Mouse (Mus musculus) thymus, postnatal 0 days (tissue): ENCODE measurements around the gene Otulin. TPM values are rescaled to one million over a fixed set of nuclear protein-coding genes. Genes with fewer than 3 reads are reported as not detected.

Experiments
- DNase-seq: peaks from one replicate; pipeline ENCODE4 v3.0.0-alpha.2; 2015; ENCODE audit warnings: low spot score
- polyA plus RNA-seq: library from polyadenylated mRNA; unstranded; fragments of >200 nt; fragmentation: Nextera tagmentation; extraction: Ambion mirVana; gene quantifications from 2 replicates; pipeline ENCODE4 v1.2.1, GENCODE M21; 2015

The Otulin gene
- polyA plus RNA-seq, 1 experiment from 2014 or later = 53.0 TPM

- DNase-seq = no peak
Measured at GRCm38 (mm10) chr15:27551117-27552114, 79.1 kb downstream of the Otulin start.

- DNase-seq = no peak
Measured at GRCm38 (mm10) chr15:27550358-27550992, 80.0 kb downstream of the Otulin start.

- no peak for DNase-seq
Measured at GRCm38 (mm10) chr15:27549878-27550277, 80.6 kb downstream of the Otulin start.

- DNase-seq = no peak
Measured at GRCm38 (mm10) chr15:27549071-27549470, 81.4 kb downstream of the Otulin start.

- no peak for DNase-seq
Measured at GRCm38 (mm10) chr15:27548110-27548509, 82.4 kb downstream of the Otulin start.

DNA sequence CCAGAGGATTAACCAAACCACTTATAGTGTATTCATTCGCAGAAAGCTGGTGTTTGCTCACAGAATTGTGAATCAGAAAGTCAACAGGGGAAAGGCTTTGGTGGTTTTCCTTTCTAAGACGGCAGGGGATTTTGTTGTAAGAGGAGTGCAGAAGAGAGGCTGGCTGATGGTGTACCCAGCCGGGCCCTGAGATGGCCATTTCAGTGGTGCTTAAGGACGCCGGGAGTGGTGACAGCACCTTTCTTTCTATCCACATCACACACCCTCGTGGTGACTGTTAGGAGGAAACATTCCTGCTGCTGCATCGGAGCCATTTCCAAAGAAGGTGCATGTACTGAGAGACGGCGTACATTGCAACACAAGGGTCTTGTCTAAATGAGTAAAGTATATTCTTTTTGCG lies 85.3 kb downstream of the Otulin start:
- DNase-seq = no peak

- no peak for DNase-seq
Measured at GRCm38 (mm10) chr15:27539745-27540144, 90.7 kb downstream of the Otulin start.

- no peak for DNase-seq
Measured at GRCm38 (mm10) chr15:27537519-27538223, 92.8 kb downstream of the Otulin start.

GRCm38 (mm10) chr15:27536771-27537170 lies 93.7 kb downstream of the Otulin start:
- no peak for DNase-seq

- DNase-seq = no peak
Measured at GRCm38 (mm10) chr15:27536186-27536585, 94.3 kb downstream of the Otulin start.

DNA sequence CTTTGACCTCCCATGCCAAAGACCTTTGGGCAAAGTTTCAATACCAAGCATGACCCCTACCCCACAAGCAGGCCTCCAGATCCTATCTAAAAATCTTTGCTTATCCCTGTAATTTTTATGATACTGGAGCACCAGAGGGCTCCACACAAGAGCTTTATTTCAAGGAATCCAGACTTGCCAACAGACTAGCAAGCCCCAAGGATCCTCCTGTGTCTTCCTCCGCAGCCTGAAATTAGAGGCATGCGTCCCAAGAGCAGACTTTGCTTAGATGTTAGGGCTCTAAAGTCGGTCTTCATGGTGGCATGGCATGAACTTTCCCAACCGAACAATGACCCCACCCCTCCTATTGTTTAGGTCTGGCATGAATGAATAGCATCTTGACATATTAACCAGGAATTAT lies 94.8 kb downstream of the Otulin start:
- no peak for DNase-seq

DNA sequence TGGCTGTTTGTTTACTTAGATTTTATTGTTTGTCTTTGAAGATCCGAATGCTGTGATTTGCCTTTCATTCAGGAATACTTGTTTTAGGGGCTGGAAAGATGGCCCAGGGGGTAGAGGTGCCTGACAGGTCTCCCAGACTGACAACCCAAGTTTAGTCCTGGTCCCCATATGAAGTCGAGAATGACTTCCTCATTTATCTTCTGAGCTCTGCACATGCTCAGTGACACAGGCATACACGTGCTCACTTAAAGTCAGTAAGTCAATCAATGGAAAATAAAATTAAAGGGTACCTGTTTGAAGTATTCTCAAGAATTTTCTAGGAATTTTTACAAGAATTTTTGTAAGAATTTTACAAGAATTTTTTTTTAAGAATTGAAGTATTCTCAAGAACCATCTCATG lies 97.5 kb downstream of the Otulin start:
- DNase-seq = no peak

DNA sequence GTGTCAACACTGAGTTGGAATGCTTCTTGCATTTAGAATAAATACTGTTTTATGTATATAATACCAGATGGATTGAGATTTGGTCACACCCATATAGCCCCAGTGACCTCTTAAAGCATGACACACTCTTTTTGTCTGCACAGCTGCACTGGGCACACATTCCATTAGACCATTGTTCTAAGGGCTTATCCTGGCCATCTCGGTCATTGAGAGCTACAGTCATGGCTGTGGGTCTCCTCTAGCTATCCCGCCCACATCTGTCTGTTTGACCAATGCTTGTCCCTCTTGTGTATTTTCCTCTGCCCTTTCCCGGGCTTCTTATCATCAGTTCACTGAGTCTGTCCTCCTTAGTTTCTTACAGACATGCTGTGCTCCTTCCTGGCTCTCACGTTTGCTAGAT lies 100.5 kb downstream of the Otulin start:
- no peak for DNase-seq

GRCm38 (mm10) chr15:27528896-27529295 lies 101.6 kb downstream of the Otulin start:
- DNase-seq = no peak

DNA sequence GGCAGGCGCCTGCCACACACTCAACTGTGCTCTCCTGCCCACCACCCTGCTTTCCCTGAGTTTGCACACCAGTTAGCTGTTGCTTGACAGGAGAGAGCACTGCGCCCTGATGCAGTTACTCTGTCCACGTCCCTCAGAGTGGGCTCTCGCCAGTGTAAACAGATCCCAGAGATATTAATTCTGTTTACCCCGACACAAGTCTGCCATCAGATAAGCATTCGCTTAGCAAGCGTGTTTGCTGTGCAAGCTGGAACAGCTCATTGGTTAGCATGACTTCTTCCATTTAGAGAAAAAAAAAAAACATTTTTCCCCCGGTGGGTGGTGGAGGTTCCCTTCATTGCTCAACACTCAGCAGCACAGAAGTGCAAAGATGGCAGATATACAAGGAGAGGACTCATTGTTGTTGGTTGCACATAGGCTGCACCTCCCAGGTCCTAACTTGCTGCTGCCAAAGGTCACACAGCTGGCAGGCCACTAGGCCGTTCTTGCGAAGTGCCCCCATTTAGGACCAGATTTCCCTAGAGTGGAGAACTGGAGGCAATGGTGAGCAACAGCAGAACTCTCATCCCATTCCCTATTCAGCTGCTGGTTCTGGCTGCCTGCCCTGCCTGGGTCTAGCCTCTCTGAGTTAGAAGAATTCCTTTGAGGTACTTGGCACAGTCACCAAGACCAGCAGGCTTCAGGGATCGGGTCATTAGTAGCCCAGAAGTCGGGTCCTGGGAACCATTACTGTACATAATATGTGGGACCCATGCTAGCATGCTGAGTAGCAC lies 105.1 kb downstream of the Otulin start:
- DNase-seq = no peak

DNA sequence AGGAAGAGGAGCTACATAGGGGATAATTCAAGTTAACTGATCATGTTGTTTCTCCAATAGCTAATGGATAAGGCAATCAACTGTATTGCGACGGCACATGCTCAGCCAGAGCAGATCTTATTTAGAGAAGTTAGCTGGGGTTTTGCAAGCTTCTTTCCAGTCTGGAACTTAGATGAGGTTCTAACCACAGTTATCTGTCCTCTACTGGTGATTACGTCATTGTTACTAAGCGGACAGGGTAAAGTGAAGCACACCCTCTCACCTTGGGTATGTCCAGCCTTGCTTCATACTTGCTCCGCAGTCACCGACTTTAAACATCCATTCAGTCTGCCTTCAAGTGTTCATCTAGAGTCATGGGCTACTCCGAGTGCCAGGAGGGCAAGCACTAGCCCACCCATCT lies 110.6 kb downstream of the Otulin start:
- no peak for DNase-seq

- peak; percentile 29 for DNase-seq
Measured at GRCm38 (mm10) chr15:27518026-27518425, 112.5 kb downstream of the Otulin start.

- no peak for DNase-seq
Measured at GRCm38 (mm10) chr15:27516927-27517326, 113.6 kb downstream of the Otulin start.

GRCm38 (mm10) chr15:27508982-27509381 lies 121.5 kb downstream of the Otulin start:
- no peak for DNase-seq

- no peak for DNase-seq
Measured at GRCm38 (mm10) chr15:27508169-27508568, 122.3 kb downstream of the Otulin start.
